In genomic region chr11:72944996-72945793, GRCm38 (mm10) we compare ENCODE assay signal across 11 mouse cellular contexts. TPM values are rescaled to one million over a fixed set of nuclear protein-coding genes. Genes with fewer than 3 reads are reported as not detected.
DNase-seq lines count a peak whose midpoint lies in the region; ATAC-seq and TF ChIP-seq lines count a peak whose summit lies in the region.
"Had no signal": no experiment of that assay in that cellular context is flagged by ENCODE, and none has a peak within 500 bp of the region (broad histone marks: within the 10 kb centered on the region; RNA-seq: fewer than 3 reads in every experiment).

No protein-coding gene starts in this region.

- H3K9me3 ChIP-seq in midbrain, embryonic 11.5 days (ENCODE audit: control insufficient read depth, low read length): no peaks in the 10 kb centered on the region; the same call in 1 of the 2 replicates
- H3K9me3 ChIP-seq in midbrain, postnatal 0 days (ENCODE audit: low read length): no peaks in the 10 kb centered on the region
- no peaks in the 10 kb centered on the region for H3K9me3 ChIP-seq in kidney, postnatal 0 days (replicated peaks; ENCODE audit: low read length)
- H3K9me3 ChIP-seq in forebrain, embryonic 12.5 days: 0 out of 2 replicates have a peak, but pooled peaks cover 6% of the 10 kb centered on the region
- H3K9me3 ChIP-seq: embryonic facial prominence, embryonic 15.5 days had no signal

- WGBS in midbrain, embryonic 11.5 days: 51% methylated on average over 7 of the region's 7 CpGs
- WGBS in midbrain, postnatal 0 days: 54% methylated on average over 7 of the region's 7 CpGs
- WGBS in kidney, postnatal 0 days: 42% methylated on average over 7 of the region's 7 CpGs
- WGBS in small intestine, adult 2 months: 61% methylated on average over 7 of the region's 7 CpGs
- 79% methylated on average over 7 of the region's 7 CpGs for WGBS in forebrain, embryonic 12.5 days

- H3K4me1 ChIP-seq in midbrain, embryonic 11.5 days (ENCODE audit: control insufficient read depth, insufficient read depth, low read length): peaks cover 6% of the 10 kb centered on the region
- H3K4me1 ChIP-seq in midbrain, postnatal 0 days (ENCODE audit: insufficient read depth, low read length): no peaks in the 10 kb centered on the region
- peaks cover 18% of the 10 kb centered on the region for H3K4me1 ChIP-seq in kidney, postnatal 0 days (replicated peaks; ENCODE audit: insufficient read depth, low read length)
- peaks cover 8% of the 10 kb centered on the region for H3K4me1 ChIP-seq in small intestine, adult 2 months (ENCODE audit: control insufficient read depth, insufficient read depth, insufficient read length, low read length)
- H3K4me1 ChIP-seq in forebrain, embryonic 12.5 days: peaks cover 13% of the 10 kb centered on the region

- no peak overlapping the region for H3K4me3 ChIP-seq in midbrain, embryonic 11.5 days (ENCODE audit: low read depth, low read length)
- H3K4me3 ChIP-seq in midbrain, postnatal 0 days (ENCODE audit: low read depth, low read length): no peak overlapping the region
- H3K4me3 ChIP-seq in kidney, postnatal 0 days (replicated peaks; ENCODE audit: low read depth, low read length): no peak overlapping the region
- H3K4me3 ChIP-seq in small intestine, adult 2 months (ENCODE audit: low read depth, low read length): no peak overlapping the region
- no peak overlapping the region for H3K4me3 ChIP-seq in forebrain, embryonic 12.5 days (replicated peaks)
- H3K4me3 ChIP-seq: embryonic facial prominence, embryonic 15.5 days had no signal

- ATAC-seq in midbrain, embryonic 11.5 days (ENCODE audit: low FRiP score): no peak
- no peak for ATAC-seq in midbrain, postnatal 0 days (ENCODE audit: low FRiP score)
- no peak for ATAC-seq in kidney, postnatal 0 days (replicated peaks; ENCODE audit: low FRiP score, low read depth)
- no peak for ATAC-seq in forebrain, embryonic 12.5 days (ENCODE audit: low FRiP score)
- ATAC-seq: Patski had no signal

- H3K36me3 ChIP-seq in midbrain, embryonic 11.5 days (ENCODE audit: control insufficient read depth, insufficient read depth, low read length): no peaks in the 10 kb centered on the region
- no peaks in the 10 kb centered on the region for H3K36me3 ChIP-seq in midbrain, postnatal 0 days (ENCODE audit: insufficient read depth, low read length)
- no peaks in the 10 kb centered on the region for H3K36me3 ChIP-seq in kidney, postnatal 0 days (ENCODE audit: insufficient read depth, low read length)
- no peaks in the 10 kb centered on the region for H3K36me3 ChIP-seq in small intestine, adult 2 months (ENCODE audit: control insufficient read depth, insufficient read depth, low read length)
- no peaks in the 10 kb centered on the region for H3K36me3 ChIP-seq in forebrain, embryonic 12.5 days (replicated peaks)
- H3K36me3 ChIP-seq: embryonic facial prominence, embryonic 15.5 days had no signal

- TF ChIP-seq CTCF in midbrain, postnatal 0 days (IDR thresholded peaks at IDR 0.05): no peak
- TF ChIP-seq CTCF in kidney, postnatal 0 days (IDR thresholded peaks at IDR 0.05; ENCODE audit: low read depth): no peak
- TF ChIP-seq CTCF in small intestine, adult 2 months (IDR thresholded peaks at IDR 0.05; ENCODE audit: extremely low read depth, insufficient read length, insufficient replicate concordance, low read depth, low read length): no peak

- no peak overlapping the region for H3K4me2 ChIP-seq in midbrain, embryonic 11.5 days
- H3K4me2 ChIP-seq in midbrain, postnatal 0 days (ENCODE audit: low read depth, low read length, poor library complexity, severe bottlenecking): no peak overlapping the region
- no peak overlapping the region for H3K4me2 ChIP-seq in kidney, postnatal 0 days (ENCODE audit: low read length)
- H3K4me2 ChIP-seq in forebrain, embryonic 12.5 days: no peak overlapping the region
- H3K4me2 ChIP-seq: embryonic facial prominence, embryonic 15.5 days had no signal

- no peak overlapping the region for H3K27ac ChIP-seq in midbrain, embryonic 11.5 days (ENCODE audit: low read depth, low read length)
- H3K27ac ChIP-seq in midbrain, postnatal 0 days (ENCODE audit: low read depth, low read length): no peak overlapping the region
- H3K27ac ChIP-seq in kidney, postnatal 0 days: peak overlapping the region; percentile 19; the same call in 1 of the 2 replicates
- 0 out of 2 replicates have a peak overlapping the region, but pooled peaks have one; percentile 80 for H3K27ac ChIP-seq in small intestine, adult 2 months (ENCODE audit: insufficient read depth, low read depth, low read length)
- no peak overlapping the region for H3K27ac ChIP-seq in forebrain, embryonic 12.5 days
- H3K27ac ChIP-seq: embryonic facial prominence, embryonic 15.5 days had no signal

- H3K27me3 ChIP-seq in midbrain, embryonic 11.5 days (ENCODE audit: control insufficient read depth, insufficient read depth, low read length): no peaks in the 10 kb centered on the region
- no peaks in the 10 kb centered on the region for H3K27me3 ChIP-seq in midbrain, postnatal 0 days (ENCODE audit: insufficient read depth, low read length)
- no peaks in the 10 kb centered on the region for H3K27me3 ChIP-seq in kidney, postnatal 0 days (ENCODE audit: insufficient read depth, low read length)
- no peaks in the 10 kb centered on the region for H3K27me3 ChIP-seq in small intestine, adult 2 months (ENCODE audit: control insufficient read depth, insufficient read depth, low read length)
- H3K27me3 ChIP-seq in forebrain, embryonic 12.5 days: no peaks in the 10 kb centered on the region
- H3K27me3 ChIP-seq: embryonic facial prominence, embryonic 15.5 days had no signal

- TF ChIP-seq POLR2A in small intestine, adult 2 months (IDR thresholded peaks at IDR 0.05; ENCODE audit: low read depth, low read length): no peak

- H3K9ac ChIP-seq in midbrain, embryonic 11.5 days (ENCODE audit: low read length): no peak overlapping the region
- H3K9ac ChIP-seq in midbrain, postnatal 0 days (replicated peaks; ENCODE audit: low read length, poor library complexity, severe bottlenecking): no peak overlapping the region
- H3K9ac ChIP-seq in kidney, postnatal 0 days (ENCODE audit: low read depth, low read length): no peak overlapping the region
- no peak overlapping the region for H3K9ac ChIP-seq in forebrain, embryonic 12.5 days
- H3K9ac ChIP-seq: embryonic facial prominence, embryonic 15.5 days had no signal

- DNase-seq in adrenal gland, postnatal 14 days: peak; percentile 53
- DNase-seq in adrenal gland, postnatal 10 days: no peak
- peak; percentile 76 for DNase-seq in midbrain, embryonic 11.5 days (ENCODE audit: low spot score, missing footprints)
- DNase-seq in midbrain, postnatal 0 days (ENCODE audit: low spot score): no peak
- no peak for DNase-seq in kidney, postnatal 0 days (ENCODE audit: low spot score)
- no peak for DNase-seq in cerebellum, adult 9-10 months
- DNase-seq: gastrocnemius, postnatal 25 days had no signal

RNA-seq across cellular contexts. Expression of gene Atp2a3, which starts 15.8 kb away (rescaled TPM):
- total RNA-seq in adrenal gland, postnatal 14 days (2021): 10.8 and 25.5 TPM in 2 replicates
- 10 to 100 TPM; 20.1 to 26.6 TPM for total RNA-seq in adrenal gland, postnatal 10 days (2021)
- 0.59 and 0.95 TPM in 2 replicates for polyA plus RNA-seq in midbrain, embryonic 11.5 days (2014; fragmentation: Nextera tagmentation; extraction: Ambion mirVana)
- total RNA-seq in midbrain, postnatal 0 days (2014; rRNA removed): 2.5 and 3.6 TPM in 2 replicates
- 2.3 and 2.7 TPM in 2 replicates for polyA plus RNA-seq in midbrain, postnatal 0 days (2015; fragmentation: Nextera tagmentation; extraction: Ambion mirVana)
- polyA plus RNA-seq in kidney, postnatal 0 days (2015; fragmentation: Nextera tagmentation; extraction: Ambion mirVana): 9.9 and 10.0 TPM in 2 replicates
- 113 and 128 TPM in 2 replicates for polyA plus RNA-seq in small intestine, adult 2 months (2012; rRNA removed)
- polyA plus RNA-seq in forebrain, embryonic 12.5 days (2016; fragmentation: Nextera tagmentation; extraction: Ambion mirVana): 0.60 and 0.68 TPM in 2 replicates

RNA-seq across cellular contexts. Expression of gene P2rx1, which starts 53.7 kb away (rescaled TPM):
- total RNA-seq in adrenal gland, postnatal 14 days (2021): 0.98 and 1.2 TPM in 2 replicates
- 1 to 10 TPM; 1.3 TPM for total RNA-seq in adrenal gland, postnatal 10 days (2021)
- polyA plus RNA-seq in midbrain, embryonic 11.5 days (2014; fragmentation: Nextera tagmentation; extraction: Ambion mirVana): 1.2 and 1.3 TPM in 2 replicates
- total RNA-seq in midbrain, postnatal 0 days (2014; rRNA removed): 0.42 and 0.55 TPM in 2 replicates
- polyA plus RNA-seq in midbrain, postnatal 0 days (2015; fragmentation: Nextera tagmentation; extraction: Ambion mirVana): 0.16 and 0.39 TPM in 2 replicates
- 2.4 and 2.6 TPM in 2 replicates for polyA plus RNA-seq in kidney, postnatal 0 days (2015; fragmentation: Nextera tagmentation; extraction: Ambion mirVana)
- 12.6 and 25.1 TPM in 2 replicates for polyA plus RNA-seq in small intestine, adult 2 months (2012; rRNA removed)
- 0.52 and 0.74 TPM in 2 replicates for polyA plus RNA-seq in forebrain, embryonic 12.5 days (2016; fragmentation: Nextera tagmentation; extraction: Ambion mirVana)
- polyA plus RNA-seq: Patski had no signal

Comparison
In these comparisons a context has a peak if more than half of its experiments do, and no peak if none do; other contexts are left out.
1. DNase-seq: peak in adrenal gland, postnatal 14 days (single experiment) and midbrain, embryonic 11.5 days (single experiment); none in adrenal gland, postnatal 10 days (single experiment), midbrain, postnatal 0 days (single experiment), kidney, postnatal 0 days (single experiment) and cerebellum, adult 9-10 months (single experiment).
2. H3K27ac ChIP-seq: peak in kidney, postnatal 0 days (single experiment) and small intestine, adult 2 months (single experiment); none in midbrain, embryonic 11.5 days (single experiment), midbrain, postnatal 0 days (single experiment) and forebrain, embryonic 12.5 days (single experiment).
3. RNA of gene Atp2a3, which starts 15.8 kb away (polyA plus RNA-seq): 113 to 128 TPM in small intestine, adult 2 months; 9.9 to 10.0 TPM in kidney, postnatal 0 days, 2.3 to 2.7 TPM in midbrain, postnatal 0 days, 0.60 to 0.68 TPM in forebrain, embryonic 12.5 days and 0.59 to 0.95 TPM in midbrain, embryonic 11.5 days; every median in the first group is over 10 times any median in the second.